Mouse (Mus musculus): ENCODE data around the gene Tex50. TPM values are rescaled to one million over a fixed set of nuclear protein-coding genes. Genes with fewer than 3 reads are reported as not detected.
A peak's percentile ranks its signal among the peaks of the same experiment; 100 is the strongest.

Tex50 gene
- total and polyA plus RNA-seq, 3 experiments, result not detected

- Histone ChIP-seq H3K4me1 (ENCODE audit: control insufficient read depth in 1 of 2, insufficient read depth in 2 of 2, low read length in 2 of 2) (peaks cover 0 to 4% of the 10 kb centered on the region in 2 experiments; a peak in 3 of 4 replicates), H3K9ac (ENCODE audit: control insufficient read depth, low read depth, low read length, poor library complexity, severe bottlenecking) (no peak overlapping the region), H3K36me3 (ENCODE audit: control insufficient read depth in 1 of 2, insufficient read depth in 2 of 2, low read length in 2 of 2) (peaks cover 0 to 2% of the 10 kb centered on the region in 2 experiments; a peak in 2 of 4 replicates), H3K27me3 (ENCODE audit: control insufficient read depth in 1 of 2, insufficient read depth in 2 of 2, low read length in 2 of 2) (peaks cover 0 to 2% of the 10 kb centered on the region in 2 experiments; a peak in 1 of 4 replicates), H3K9me3 (replicated peaks; ENCODE audit: insufficient read depth, low read length) (no peaks in the 10 kb centered on the region), H3K4me3 (ENCODE audit: control insufficient read depth in 1 of 2, insufficient read depth in 1 of 2, low read depth in 2 of 2, low read length in 2 of 2) (no peak overlapping the region), H3K27ac (ENCODE audit: control insufficient read depth, low read depth, low read length) (no peak overlapping the region), H3K79me2 (ENCODE audit: control insufficient read depth, insufficient read depth, low read length, poor library complexity) (no peaks in the 10 kb centered on the region)
- DNase-seq (ENCODE audit: low read depth, low spot score), result peak; percentile 24
- TF ChIP-seq ETS1 (IDR thresholded peaks at IDR 0.05; ENCODE audit: low read depth, low read length), result no peak
- no peak for TF ChIP-seq ZKSCAN1 (IDR thresholded peaks at IDR 0.05; ENCODE audit: low read depth, low read length)
- no peak for TF ChIP-seq GABPA (IDR thresholded peaks at IDR 0.05; ENCODE audit: low read depth, low read length)
- no peak for TF ChIP-seq JUND (IDR thresholded peaks at IDR 0.05; ENCODE audit: low read depth, low read length)
- TF ChIP-seq RCOR1 (IDR thresholded peaks at IDR 0.05; ENCODE audit: low read depth, low read length), result no peak
- TF ChIP-seq USF1 (IDR thresholded peaks at IDR 0.05; ENCODE audit: low read depth, low read length), result no peak
- no peak for TF ChIP-seq TAL1 (IDR thresholded peaks at IDR 0.05; ENCODE audit: low read length)
- TF ChIP-seq BHLHE40 (IDR thresholded peaks at IDR 0.05; ENCODE audit: borderline replicate concordance, low read depth, low read length), result no peak
- TF ChIP-seq CHD1 (IDR thresholded peaks at IDR 0.05; ENCODE audit: low read depth, low read length), result no peak
- no peak for TF ChIP-seq GATA1 (IDR thresholded peaks at IDR 0.05; ENCODE audit: low read depth, low read length)
- TF ChIP-seq MYC (IDR thresholded peaks at IDR 0.05; ENCODE audit: low read depth, low read length), result no peak
These were observed 1.2 kb upstream of the Tex50 start for GRCm38 (mm10) chr1:161160266-161160665.

- Histone ChIP-seq H3K4me3 (ENCODE audit: control insufficient read depth in 1 of 2, insufficient read depth in 1 of 2, low read depth in 2 of 2, low read length in 2 of 2) (no peak overlapping the region), H3K27ac (ENCODE audit: control insufficient read depth, low read depth, low read length) (no peak overlapping the region), H3K9ac (ENCODE audit: control insufficient read depth, low read depth, low read length, poor library complexity, severe bottlenecking) (no peak overlapping the region), H3K79me2 (ENCODE audit: control insufficient read depth, insufficient read depth, low read length, poor library complexity) (no peaks in the 10 kb centered on the region), H3K4me1 (ENCODE audit: control insufficient read depth in 1 of 2, insufficient read depth in 2 of 2, low read length in 2 of 2) (peaks cover 0 to 4% of the 10 kb centered on the region in 2 experiments), H3K27me3 (ENCODE audit: control insufficient read depth in 1 of 2, insufficient read depth in 2 of 2, low read length in 2 of 2) (peaks cover 0 to 2% of the 10 kb centered on the region in 2 experiments; a peak in 1 of 4 replicates), H3K36me3 (ENCODE audit: control insufficient read depth in 1 of 2, insufficient read depth in 2 of 2, low read length in 2 of 2) (peaks cover 0 to 2% of the 10 kb centered on the region in 2 experiments; a peak in 2 of 4 replicates), H3K9me3 (replicated peaks; ENCODE audit: insufficient read depth, low read length) (no peaks in the 10 kb centered on the region)
- no peak for DNase-seq (ENCODE audit: low read depth, low spot score)
- no peak for TF ChIP-seq TAL1 (IDR thresholded peaks at IDR 0.05; ENCODE audit: low read length)
- TF ChIP-seq POLR2A (IDR thresholded peaks at IDR 0.05; ENCODE audit: control insufficient read depth in 1 of 2, insufficient read depth in 1 of 2, low read depth in 1 of 2, low read length in 2 of 2, poor library complexity in 1 of 2), result no peak
- TF ChIP-seq JUND (IDR thresholded peaks at IDR 0.05; ENCODE audit: low read depth, low read length), result no peak
- TF ChIP-seq GABPA (IDR thresholded peaks at IDR 0.05; ENCODE audit: low read depth, low read length), result no peak
- TF ChIP-seq SMC3 (IDR thresholded peaks at IDR 0.05; ENCODE audit: low read depth, low read length), result no peak
- no peak for TF ChIP-seq NRF1 (IDR thresholded peaks at IDR 0.05; ENCODE audit: insufficient read depth, low read depth, low read length, poor library complexity, severe bottlenecking)
- TF ChIP-seq TBP (IDR thresholded peaks at IDR 0.05; ENCODE audit: low read depth, low read length), result no peak
- TF ChIP-seq ZKSCAN1 (IDR thresholded peaks at IDR 0.05; ENCODE audit: low read depth, low read length), result no peak
- TF ChIP-seq MAX (IDR thresholded peaks at IDR 0.05; ENCODE audit: low read length), result no peak
- no peak for TF ChIP-seq MXI1 (IDR thresholded peaks at IDR 0.05; ENCODE audit: low read depth, low read length)
- TF ChIP-seq ELF1 (IDR thresholded peaks at IDR 0.05; ENCODE audit: low read depth, low read length), result no peak
- no peak for TF ChIP-seq E2F4 (IDR thresholded peaks at IDR 0.05; ENCODE audit: borderline replicate concordance, low read depth, low read length)
- no peak for TF ChIP-seq CHD1 (IDR thresholded peaks at IDR 0.05; ENCODE audit: low read depth, low read length)
These were observed 2.6 kb downstream of the Tex50 start for GRCm38 (mm10) chr1:161156546-161156945.
